Mouse (Mus musculus): Measurements from ENCODE around the gene Zmynd8.

Gene Zmynd8

DNA sequence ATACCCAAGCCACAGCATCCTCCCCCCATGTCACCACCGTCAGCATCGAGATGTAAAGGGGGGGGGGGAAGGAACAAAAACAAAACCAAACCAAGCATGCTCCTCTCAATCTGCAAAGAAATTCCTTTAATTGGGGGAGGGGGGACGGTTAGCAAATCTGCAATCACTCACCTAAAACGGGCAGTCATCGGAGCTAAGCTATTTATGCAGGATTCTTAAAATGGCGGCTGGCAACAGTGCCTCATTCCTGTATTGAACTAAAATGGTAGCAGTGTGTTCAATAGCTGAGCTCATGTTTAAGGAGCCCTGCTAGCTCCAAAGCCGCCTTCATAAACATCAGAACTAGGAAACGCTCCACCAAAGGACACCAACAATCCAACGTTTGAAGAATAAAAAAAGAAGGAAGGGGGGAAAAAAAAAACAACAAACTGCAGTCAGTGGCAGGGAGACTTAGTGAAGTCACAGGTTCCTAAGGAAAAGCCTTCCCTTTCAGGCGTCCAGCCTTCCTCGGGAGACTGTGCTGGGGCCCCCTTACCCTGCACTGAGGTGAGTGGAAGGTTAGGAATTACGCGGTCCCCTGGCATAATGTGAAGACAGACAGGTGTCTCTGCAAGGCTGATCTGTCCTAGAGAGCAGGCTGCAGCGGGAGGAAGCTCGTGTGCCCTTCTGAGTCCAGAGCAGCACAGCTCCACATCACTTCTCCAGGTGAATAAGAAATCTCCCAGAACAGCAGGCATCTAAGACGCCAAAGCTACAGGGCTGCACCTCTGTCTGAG lies 19.2 kb downstream of the Zmynd8 start:
- no peak for DNase-seq (ENCODE audit: low read depth, low spot score)

DNA sequence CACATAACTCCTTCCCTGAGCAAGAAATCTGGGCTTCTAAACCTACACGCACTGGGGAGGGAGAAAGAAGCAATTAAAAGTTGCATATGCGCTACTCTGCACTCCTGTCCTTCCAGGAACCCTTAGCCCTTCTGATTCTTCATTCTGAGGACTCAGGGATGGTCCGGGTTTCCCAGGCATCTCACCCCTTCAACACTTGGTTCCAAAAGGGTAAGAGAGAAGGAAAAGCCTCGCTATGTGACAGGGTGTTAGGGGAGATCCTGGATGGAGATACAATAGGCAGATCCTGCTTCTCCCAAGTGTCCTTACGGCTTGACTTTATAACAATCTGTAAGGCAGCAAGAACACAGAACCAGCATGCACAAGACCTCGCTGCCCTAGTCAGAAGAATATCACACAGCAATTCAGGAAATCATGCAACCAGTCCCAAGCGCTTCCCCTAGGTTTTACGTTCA lies 19.9 kb downstream of the Zmynd8 start:
- DNase-seq (ENCODE audit: low read depth, low spot score) = no peak

DNA sequence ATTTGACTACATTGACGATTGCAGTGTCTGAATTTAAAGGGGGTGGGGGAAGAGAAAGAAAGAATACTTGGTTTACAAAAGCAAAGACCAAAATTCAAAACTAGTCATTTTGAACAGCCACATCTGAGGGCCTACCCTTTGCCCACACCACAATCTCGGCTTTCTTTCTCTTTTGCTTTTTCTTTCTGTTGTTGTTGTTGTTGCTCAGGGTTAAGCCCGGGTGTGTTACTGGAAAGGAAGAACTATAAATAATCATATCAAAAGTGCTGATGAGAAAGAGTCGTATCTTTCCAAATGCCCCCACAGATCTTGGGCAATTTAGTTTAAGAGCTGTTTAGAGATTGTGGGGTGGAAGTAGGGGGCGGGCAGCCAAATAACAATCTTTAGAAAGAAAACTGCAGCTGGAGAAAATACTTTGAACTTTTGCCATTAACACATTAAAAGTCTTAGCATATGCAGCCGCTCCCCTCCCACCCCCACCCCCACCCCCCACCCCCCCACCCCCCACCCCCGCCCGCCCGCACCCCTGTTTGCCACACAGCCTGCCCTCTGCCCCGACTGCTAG lies 20.7 kb downstream of the Zmynd8 start:
- DNase-seq (ENCODE audit: low read depth, low spot score) = no peak

DNA sequence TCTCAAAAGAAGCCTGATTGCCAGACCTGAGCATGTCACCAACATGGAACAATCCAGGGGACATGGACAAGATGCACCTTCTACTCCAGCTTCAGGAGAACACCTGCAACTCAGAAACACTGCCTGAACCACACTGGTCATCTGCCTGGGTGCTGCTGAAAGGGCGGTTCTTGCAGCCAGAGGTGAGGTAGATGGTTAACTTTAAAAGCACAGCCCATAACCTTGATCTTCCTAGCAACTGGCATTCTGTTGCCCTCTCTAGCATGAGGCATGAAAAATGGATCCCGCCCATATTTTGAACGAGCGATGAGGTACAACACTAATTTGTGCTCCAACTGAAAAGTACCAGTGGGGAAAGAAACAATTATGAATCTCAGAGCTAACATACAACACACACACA lies 21.6 kb downstream of the Zmynd8 start:
- no peak for DNase-seq (ENCODE audit: low read depth, low spot score)

DNA sequence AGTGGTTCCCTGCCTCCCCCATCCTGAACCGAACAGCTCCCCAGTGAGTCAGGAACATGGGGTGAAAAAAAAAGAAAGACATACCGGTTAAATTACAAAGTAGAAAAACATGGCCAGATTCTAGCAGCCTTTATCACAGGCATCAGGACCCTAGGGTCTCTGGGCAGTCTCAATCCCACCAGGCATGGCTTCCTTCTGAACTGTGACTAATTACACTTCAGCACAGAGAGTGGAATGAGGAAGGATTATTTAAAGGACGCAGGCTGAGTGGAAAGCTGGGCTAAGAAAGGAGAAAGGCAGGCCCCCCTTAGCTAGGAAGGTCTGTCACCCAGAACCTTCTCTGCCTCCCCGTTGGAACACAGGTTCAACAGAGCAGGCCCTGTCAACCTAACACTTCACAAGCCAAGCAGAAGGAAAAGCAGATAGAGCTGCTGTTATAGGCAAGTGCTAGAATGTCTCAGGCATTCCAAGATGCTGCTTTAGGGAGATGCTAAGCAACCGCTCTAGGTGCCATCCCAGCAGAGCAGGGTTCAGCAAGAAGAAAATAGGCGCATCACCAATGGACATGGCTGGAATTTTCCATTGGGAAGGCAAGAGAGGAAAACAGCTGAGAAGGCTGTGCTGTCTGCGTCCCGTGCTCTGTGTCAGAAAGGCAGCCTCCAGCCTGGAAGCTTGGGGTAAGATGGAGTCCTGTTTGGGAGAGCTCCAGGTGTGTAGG lies 22.5 kb downstream of the Zmynd8 start:
- no peak for DNase-seq (ENCODE audit: low read depth, low spot score)

DNA sequence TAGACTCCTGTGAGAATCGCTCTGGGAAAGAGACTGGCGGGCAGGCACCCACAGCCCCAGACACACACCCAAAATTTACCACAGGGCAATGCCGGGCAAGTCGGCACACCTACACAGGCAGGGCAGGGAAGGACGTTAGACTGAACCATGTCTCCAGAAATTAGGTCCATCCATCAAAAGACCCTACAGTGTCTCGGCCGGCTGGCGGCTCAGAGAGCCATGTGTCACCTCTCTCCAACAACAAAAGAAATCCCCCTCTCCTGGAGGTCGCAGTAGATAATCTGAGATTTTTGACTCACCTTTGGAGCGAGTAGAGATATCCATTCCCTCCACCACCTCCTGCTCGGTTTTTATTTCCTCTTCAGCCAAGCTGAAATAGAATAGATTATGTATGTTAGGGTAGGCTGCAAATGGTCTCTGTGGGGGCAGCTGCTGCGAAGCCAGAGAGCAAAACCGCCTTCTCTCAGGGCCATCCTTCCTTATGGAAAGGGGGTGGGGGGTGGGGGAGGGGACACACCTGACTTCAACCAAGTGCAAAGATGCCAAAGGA lies 23.3 kb downstream of the Zmynd8 start:
- no peak for DNase-seq (ENCODE audit: low read depth, low spot score)

DNA sequence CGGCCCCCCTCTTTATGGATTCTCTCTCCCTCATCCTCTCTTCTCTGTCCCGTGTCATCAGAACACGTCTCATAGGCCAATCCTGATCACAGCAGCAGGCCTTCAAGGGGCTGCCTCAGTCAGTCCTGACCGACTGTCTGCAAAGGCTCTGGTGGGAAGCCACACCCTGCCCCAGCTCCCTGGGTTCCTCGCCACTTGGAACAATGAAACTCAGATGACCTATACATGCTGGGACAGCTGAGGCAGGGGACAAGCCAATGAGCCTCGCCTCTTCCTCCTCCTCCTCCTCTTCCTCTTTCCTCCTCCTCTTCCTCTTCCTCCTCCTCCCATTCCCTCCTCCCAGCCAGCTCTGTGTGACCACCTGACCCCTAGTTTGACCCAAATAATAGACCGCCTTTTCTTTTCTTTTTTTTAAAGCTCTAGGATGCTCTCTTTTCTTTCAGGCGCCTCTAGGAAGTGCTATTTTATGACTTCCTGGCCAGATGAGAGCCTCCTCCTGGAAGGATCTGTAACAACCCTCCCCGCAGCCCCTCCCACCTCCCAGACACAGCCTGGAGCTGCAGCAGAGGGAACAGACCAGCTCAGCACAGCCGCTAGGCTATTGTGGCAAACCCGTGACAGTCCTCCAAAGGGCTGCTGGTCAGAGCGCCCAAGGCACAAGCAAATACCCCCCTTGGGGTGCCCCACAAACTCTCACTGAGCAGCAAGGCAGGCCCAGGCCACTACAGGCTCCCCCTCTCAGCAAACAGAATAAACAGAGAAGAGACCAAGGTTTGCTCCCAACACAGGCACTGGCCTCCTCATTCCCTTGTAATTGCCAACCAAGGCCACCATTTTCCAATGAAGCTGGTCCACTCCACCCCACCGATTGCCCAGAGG lies 24.1 kb downstream of the Zmynd8 start:
- DNase-seq (ENCODE audit: low read depth, low spot score) = peak; percentile 93

DNA sequence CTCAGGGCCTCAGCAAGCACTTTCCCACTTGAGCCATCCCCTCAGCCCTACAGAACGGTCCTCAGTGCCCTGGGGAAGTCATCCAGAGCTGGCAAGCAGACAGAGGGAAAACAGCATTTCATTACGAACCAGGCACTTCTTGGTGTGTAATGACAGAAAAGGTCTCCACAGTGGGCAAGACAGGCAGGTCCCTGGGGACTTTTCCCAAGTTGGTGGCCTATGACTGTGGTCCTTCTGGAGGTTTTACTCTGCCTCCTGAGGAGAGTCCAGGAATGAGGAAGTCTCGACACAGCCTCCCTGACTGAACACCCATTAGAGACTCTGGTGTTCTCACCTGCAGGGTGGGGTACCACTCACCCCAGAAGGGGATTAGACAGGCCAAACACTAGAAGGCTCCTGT lies 25.0 kb downstream of the Zmynd8 start:
- no peak for DNase-seq (ENCODE audit: low read depth, low spot score)

DNA sequence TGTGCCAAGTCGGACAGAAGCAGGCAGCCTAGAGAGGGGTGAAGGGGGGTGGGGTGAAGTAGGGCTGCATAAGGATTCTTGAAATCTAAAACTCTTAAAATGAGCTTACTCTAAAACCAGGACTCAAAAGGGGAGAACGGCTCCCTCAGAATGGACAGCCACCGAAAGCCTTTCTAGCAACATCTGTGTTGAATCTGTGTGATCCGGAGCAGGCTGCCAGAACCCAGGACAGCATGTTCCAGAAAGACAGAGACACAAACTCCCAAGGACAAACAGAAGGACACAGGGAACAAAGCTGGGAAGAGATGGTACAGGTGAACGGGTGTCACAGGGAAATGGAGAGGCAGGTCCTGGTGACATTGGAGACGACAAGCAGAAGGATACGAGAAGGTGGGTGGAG lies 25.6 kb downstream of the Zmynd8 start:
- DNase-seq (ENCODE audit: low read depth, low spot score) = no peak

DNA sequence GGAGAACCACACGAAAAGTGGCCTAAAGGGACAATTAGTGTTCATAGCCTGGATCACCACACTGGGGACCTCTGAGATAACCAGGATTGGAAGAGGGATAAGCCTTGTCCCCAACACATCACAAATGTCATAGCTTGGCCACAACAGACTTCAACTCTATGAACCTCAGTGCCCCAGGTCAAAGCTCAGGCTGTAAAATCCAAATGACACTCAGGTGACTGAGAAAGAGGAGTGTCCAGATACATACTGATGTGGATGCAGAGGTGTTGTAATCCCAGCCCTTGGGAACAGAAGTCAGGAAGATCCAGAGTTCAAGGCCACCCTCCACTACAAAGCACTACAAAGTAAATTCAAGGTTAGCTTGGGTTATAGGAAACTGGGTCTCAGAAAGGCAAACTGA lies 29.6 kb downstream of the Zmynd8 start:
- no peak for DNase-seq (ENCODE audit: low read depth, low spot score)

DNA sequence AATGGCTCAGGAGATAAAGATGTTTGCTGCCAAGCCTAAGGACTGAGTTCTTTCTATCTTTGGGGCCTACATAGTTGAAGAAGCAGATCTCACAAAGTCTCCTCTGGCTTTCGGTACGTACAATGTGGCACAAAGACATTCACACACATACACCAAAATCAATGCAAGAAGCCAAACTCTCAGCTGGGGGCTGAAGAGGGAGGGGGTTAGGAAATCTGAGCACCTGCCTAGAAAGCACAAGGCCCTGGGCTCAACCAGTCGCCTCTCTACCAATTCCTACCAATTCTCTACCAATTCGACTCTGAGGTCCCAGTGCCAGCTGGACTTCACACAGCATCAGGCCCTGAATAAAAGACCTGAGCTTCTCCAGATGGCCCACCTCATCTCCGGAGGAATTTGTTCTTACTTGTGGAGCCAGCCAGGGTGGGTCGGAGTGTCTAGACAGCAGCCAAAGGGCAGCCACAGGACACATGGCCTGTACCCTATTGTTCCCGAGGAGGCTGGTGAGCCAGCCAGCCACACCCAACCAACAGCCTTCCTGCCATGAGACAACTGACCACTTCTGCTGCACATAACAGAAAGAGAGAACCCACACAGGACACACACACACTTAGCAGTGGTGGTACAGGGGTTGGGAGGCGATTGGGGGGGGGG lies 30.2 kb downstream of the Zmynd8 start:
- DNase-seq (ENCODE audit: low read depth, low spot score) = peak; percentile 49

DNA sequence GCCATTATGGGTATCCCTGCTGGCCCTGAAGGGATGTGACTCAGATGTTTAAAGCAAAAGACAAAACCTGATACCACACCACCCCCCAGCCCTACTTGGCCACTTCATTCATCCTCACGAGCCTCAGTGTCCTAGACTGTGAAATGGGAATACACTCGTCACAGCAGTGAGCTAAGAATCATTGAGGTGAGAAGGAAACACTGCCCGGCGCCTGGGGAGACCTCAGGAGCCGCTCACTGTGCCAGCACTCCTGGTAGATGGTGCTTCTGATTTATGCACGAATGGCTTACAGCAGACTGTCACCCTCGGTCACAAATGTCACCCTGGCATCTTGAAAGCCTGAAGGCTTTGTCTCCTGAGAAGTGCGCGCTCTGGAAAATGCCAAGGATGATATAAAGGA lies 31.3 kb downstream of the Zmynd8 start:
- DNase-seq (ENCODE audit: low read depth, low spot score) = no peak

DNA sequence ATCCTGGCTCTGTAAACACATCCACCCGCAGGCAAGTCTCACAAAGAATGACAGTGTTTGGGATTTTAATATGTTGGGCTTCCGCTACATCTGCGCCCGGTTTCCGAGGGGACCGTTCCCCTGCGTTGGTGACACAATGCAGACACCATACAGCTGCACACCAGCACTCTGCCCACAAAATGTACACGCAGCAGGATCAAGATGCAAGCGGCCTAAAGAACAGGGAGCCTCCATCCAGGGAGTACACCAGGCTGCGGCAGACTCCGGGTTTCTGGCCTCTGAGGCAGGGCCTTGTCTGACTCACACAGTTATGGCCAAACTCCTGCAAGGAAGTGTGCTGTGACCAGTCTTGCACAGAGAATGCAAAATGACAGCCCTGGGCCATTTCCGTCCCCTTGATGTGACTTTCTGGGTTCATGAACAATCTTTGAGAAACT lies 31.8 kb downstream of the Zmynd8 start:
- no peak for DNase-seq (ENCODE audit: low read depth, low spot score)

DNA sequence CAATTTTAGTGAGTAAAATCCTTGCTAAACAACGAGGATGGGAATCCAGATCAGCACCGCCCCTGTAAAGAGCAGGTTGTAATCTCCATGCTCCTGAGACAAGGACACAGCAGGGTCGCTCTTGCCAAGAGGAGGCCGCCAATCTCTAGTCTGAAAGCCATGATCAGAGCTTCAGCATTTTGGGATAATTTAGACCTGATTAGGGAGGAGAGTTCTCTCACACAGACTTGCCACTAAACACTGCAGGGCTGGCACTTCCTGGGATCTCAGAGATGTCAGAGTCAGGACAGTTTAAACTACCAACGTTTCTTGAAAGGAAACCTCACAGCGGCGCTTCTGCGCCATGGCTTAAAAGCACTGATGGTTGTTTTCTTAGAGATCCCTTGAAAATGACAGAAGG lies 32.4 kb downstream of the Zmynd8 start:
- DNase-seq (ENCODE audit: low read depth, low spot score) = no peak

DNA sequence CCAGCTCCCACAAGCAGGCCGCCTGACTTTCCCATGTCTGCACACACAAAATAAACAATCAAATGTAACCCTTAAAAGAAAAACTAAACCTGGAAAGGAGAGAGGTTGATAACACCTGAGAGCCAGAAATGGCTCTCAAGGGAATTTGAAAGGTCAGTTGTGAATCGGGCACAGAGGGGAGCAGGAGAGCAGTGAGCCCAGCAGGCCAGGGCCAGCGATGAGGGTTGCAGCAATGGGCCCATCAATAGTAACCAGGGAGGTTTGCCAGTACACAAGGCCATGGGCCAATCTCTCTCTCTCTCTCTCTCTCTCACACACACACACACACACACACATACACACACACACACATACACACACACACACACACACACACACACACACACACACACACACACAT lies 34.0 kb downstream of the Zmynd8 start:
- DNase-seq (ENCODE audit: low read depth, low spot score) = no peak

DNA sequence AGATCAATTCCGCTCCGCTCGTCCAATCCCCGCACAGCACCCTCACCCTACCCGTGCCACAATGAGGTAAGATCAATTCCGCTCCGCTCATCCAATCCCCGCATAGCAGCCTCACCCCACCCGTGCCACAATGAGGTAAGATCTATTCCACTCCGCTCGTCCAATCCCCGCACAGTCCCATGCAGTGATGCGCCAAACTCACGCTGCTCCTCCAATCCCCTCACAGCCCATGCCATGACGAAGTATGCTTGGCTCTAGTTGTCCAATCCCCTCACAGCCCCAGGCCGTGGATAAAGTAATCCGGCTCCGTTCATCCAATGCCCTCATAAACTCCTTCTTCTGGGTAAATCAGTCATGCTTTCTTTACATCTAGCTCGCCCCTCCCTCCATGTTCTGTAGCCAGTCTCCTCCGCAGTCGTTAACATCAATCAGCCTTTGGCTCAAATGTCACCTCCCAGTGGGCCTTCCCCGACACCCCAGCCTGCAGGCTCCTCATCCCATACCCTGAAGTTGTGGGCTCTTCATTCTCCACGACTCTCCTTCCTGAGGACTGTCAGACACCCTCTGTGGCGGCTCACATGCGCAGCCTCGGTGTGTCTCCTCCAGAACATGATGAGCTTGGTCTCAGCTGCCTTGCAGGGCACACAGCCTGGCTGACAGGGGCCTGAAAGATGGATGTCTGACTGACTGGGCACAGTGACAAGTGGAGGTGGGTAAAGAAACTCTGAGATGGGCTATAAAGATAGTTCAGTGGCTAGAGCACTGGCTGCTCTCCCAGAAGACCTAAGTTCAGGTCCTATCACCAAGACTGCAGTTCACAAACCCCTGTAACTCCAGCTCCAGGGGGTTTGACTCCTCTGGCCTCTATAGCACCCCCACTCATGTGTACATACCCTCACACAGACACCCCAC lies 36.9 kb downstream of the Zmynd8 start:
- peak; percentile 98 for DNase-seq (ENCODE audit: low read depth, low spot score)

DNA sequence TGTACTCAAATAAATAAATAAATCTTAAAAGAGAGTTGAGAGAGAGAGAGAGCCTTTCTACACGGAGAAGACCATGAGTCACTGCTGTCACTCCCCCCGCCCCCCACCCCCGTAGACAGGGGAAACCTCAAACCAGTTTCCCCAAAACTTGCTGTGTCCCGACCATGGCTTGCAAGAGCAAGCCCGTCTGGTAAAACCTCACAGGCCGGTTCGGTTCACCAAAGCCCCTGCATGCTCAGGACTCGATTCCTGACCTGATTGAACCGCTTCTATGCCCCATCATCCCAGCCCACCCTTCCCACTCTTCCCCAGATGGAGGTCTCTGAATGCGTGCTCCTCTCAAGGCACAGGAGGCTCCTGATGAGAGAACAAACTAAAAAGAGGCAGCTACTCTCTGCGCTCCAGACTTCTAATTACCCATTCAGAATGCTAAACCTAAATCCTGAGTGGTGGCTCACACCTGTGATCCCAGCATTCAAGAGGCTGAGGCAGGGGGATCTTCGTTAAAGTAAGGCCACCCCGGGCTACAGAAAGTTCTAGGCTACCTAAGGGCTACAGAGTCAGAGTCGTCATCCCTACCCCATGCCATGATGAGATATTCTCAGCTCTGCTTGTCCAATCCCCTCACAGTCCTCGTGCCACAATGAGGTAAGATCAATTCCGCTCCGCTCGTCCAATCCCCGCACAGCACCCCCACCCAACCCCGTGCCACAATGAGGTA lies 37.7 kb downstream of the Zmynd8 start:
- no peak for DNase-seq (ENCODE audit: low read depth, low spot score)

DNA sequence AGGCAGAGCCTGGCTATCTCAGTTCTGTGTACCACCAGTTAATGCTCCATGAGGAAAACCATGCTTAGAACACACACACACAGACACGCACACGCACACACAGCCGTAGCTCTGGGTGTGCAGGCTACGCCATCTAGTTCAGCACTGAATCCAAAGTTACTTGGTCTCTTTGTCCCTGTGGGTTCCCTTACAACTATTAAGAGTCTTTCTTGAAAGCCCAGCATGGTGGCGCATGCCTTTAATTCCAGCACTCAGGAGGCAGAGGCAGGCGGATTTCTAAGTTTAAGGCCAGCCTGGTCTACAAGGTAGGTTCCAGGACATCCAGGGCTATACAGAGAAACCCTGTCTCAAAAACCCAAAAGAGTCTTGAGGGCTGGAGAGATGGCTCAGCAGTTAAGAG lies 38.4 kb downstream of the Zmynd8 start:
- DNase-seq (ENCODE audit: low read depth, low spot score) = peak; percentile 56

All from ZHBTc4 (cell line).